Mouse (Mus musculus) forebrain, embryonic 12.5 days (tissue): ENCODE measurements around the gene Bst2. TPM values are rescaled to one million over a fixed set of nuclear protein-coding genes. Genes with fewer than 3 reads are reported as not detected.

Experiments used
- ATAC-seq: fragments of 200-750 bp; cut with Nextera tagmentation; 2 replicates; pipeline ENCODE4 v1.8.0; 2017; ENCODE audit warnings: moderate TSS enrichment; ENCODE audit not compliant: low FRiP score
- H3K27ac ChIP-seq: fragments of 300-500 bp; sonication (generic); 2 replicates; pipeline ENCODE4 v1.5.1; 2016; ENCODE audit warnings: mild to moderate bottlenecking
- H3K27me3 ChIP-seq: fragments of 300-500 bp; sonication (generic); 2 replicates; pipeline ENCODE4 v1.6.1; 2016; ENCODE audit warnings: mild to moderate bottlenecking
- H3K36me3 ChIP-seq: fragments of 300-500 bp; sonication (generic); replicated peaks from 2 replicates; pipeline ENCODE4 v1.6.1; 2016; ENCODE audit warnings: mild to moderate bottlenecking
- H3K4me1 ChIP-seq: fragments of 300-500 bp; sonication (generic); 2 replicates; pipeline ENCODE4 v1.6.1; 2016
- H3K4me2 ChIP-seq: fragments of 300-500 bp; sonication (generic); 2 replicates; pipeline ENCODE4 v1.6.1; 2016; ENCODE audit warnings: mild to moderate bottlenecking, moderate library complexity
- H3K4me3 ChIP-seq: fragments of 300-500 bp; sonication (generic); replicated peaks from 2 replicates; pipeline ENCODE4 v1.5.1; 2016; ENCODE audit warnings: mild to moderate bottlenecking
- H3K9ac ChIP-seq: fragments of 300-500 bp; sonication (generic); 2 replicates; pipeline ENCODE4 v1.6.1; 2016; ENCODE audit warnings: mild to moderate bottlenecking
- H3K9me3 ChIP-seq: fragments of 300-500 bp; sonication (generic); 2 replicates; pipeline ENCODE4 v1.6.1; 2016
- WGBS: fragments of 180-500 bp; shearing (Covaris S2); methylation state at CpG from one replicate; pipeline ENCODE4 v1.1.7; 2016; 5-methylcytosine and 5-hydroxymethylcytosine counted together
- polyA plus RNA-seq: library from polyadenylated mRNA; unstranded; fragments of >200 nt; fragmentation: Nextera tagmentation; extraction: Ambion mirVana; gene quantifications from 2 replicates; pipeline ENCODE4 v1.2.1, GENCODE M21; 2016

The Bst2 gene
- polyA plus RNA-seq, 1 experiment from 2014 or later, result 8.5 TPM

DNA sequence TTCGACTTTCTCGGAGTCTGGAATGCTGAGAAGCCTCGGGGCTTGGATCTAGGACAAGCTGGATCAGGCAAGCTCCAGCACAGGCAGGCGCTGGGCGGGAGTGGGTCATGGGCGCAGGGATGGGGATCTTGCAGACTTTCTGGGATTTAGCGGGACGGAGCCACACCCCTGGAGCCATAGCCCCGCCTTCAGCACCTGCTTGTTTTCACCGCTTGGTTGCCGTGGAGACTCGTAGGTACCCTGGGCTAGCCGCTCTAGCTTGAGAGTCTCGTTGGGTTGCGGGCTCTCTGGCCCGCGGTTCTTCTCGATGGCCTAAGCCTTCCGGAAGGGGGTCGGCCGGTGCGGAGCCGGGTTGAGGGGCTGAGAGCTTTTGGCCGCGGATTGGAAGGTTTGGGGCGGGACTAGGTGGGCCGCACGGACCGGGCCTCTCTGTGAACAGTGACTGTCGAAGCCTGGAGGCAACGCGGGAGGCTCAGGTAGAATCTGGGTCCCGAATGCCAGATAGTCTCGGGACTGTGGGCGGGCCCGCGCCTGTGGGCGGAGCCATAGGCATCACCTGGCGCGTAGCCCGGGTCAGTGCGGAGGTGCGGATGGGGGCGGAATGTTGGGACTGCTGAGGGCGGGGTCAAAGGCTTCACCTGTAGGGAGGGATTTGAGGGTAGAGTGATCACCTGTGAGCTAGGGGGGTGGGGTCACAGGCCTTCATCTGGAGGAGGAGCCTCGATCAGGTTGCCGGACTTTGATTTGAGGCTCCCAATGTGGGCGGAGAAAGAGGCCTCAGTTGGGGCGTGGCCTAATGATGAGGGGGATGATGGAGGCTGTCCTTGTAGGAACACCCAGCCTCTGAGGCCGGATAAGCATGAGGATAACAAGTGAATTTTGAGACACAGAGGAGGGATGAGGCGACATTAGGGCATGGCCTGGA lies 32.4 kb upstream of the Bst2 start:
- Histone ChIP-seq H3K9ac (peak overlapping the region; percentile 43; the same call in 1 of the 2 replicates), H3K27me3 (peaks cover 31% of the 10 kb centered on the region), H3K4me2 (peak overlapping the region; percentile 88), H3K4me3 (peak overlapping the region; percentile 47), H3K27ac (peak overlapping the region; percentile 75), H3K36me3 (no peaks in the 10 kb centered on the region), H3K4me1 (peaks cover 39% of the 10 kb centered on the region), H3K9me3 (no peaks in the 10 kb centered on the region)
- peak; percentile 81 for ATAC-seq
- WGBS, result under 1% methylated on average over 51 of the region's 51 CpGs

DNA sequence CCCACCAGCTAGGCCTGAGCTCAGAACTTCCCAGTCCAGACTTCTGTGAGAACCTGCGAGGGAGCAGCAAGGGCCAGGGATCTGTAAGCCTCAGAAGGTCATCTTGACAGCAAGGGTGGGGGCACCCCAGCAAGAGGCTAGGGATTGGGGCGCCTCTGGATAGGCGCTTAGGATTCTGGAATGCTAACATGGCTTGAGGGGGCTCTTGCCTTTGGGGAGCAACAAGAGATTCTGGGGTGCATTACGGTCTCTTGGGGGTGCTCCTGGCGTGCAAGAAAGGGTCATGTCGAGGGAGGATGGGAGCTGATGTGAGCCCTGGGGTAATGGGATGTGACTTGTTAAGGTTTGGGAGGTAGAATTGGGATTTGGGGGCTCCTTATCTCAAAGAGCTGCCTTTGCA lies 31.7 kb upstream of the Bst2 start:
- peak overlapping the region; percentile 88 for H3K4me2 ChIP-seq
- no peak for ATAC-seq
- WGBS, result 22% methylated on average over 6 of the region's 6 CpGs
- peaks cover 39% of the 10 kb centered on the region for H3K4me1 ChIP-seq
- H3K36me3 ChIP-seq, result no peaks in the 10 kb centered on the region
- peak overlapping the region; percentile 43 for H3K9ac ChIP-seq
- peak overlapping the region; percentile 75 for H3K27ac ChIP-seq
- peaks cover 4% of the 10 kb centered on the region; the same call in 1 of the 2 replicates for H3K9me3 ChIP-seq
- H3K4me3 ChIP-seq, result peak overlapping the region; percentile 47
- H3K27me3 ChIP-seq, result peaks cover 35% of the 10 kb centered on the region

DNA sequence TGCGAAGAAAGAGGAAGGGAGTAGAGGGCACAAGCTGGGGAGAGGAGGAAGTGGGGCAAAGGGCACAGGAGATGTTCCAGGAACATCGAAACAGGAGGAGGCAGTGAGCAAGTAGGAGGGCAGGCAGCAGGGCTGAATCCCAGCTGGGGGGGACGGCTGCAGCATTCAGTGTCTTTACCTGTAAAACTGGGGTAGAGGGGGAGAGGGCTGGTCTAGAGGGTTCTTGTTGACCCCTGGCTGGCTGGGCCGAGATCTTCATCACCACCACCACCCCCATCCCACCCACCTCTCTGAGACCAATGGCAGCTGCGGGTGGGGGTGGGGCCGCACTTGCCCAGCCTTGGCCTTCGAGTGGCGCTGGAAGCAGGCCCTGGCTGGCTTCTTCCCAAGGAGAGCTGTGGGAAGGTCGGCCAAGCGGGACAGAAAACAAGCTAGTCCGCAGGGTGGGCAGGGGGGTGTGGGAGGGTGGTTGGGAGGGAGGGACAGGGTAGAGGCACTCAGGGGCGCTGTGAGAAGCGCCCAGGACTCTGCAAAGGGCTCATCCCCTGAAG lies 31.2 kb upstream of the Bst2 start, which contains the start of gene Slc27a1:
Gene Slc27a1, plus strand, starts transcription at position 496 of the 551 bp plus-strand sequence.
- Histone ChIP-seq H3K9ac (peak within 1 kb of the TSS; percentile 43), H3K4me2 (peak within 1 kb of the TSS; percentile 88), H3K4me3 (peak within 1 kb of the TSS; percentile 47), H3K36me3 (no peaks in the 10 kb centered on the region), H3K27me3 (peaks cover 40% of the 10 kb centered on the region), H3K27ac (peak within 1 kb of the TSS; percentile 75), H3K9me3 (peaks cover 5% of the 10 kb centered on the region; the same call in 1 of the 2 replicates), H3K4me1 (peaks cover 39% of the 10 kb centered on the region)
- no peak for ATAC-seq
- 9% methylated on average over 13 of the region's 13 CpGs for WGBS

DNA sequence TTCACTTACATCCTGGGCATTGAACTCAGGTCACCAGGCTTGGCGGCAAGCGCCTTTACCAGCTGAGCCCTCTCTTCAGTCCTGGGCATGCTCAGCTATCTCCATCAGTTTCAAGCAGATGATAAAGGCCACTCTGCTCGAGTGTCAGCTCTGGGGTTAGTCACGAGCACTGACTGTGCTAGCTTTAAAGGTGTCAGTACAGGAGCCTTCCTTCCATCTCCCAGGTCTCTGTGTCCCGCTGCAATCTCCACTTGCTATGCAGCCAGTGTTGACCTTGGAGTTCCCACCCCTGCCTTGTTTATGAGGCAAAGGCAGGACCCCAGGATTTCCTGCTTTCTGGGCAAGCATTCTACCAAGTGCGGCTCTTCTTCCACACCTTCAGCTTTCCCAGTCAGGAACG lies 30.3 kb upstream of the Bst2 start:
- no peak for ATAC-seq
- 79% methylated on average over 7 of the region's 7 CpGs for WGBS
- Histone ChIP-seq H3K9ac (no peak overlapping the region), H3K9me3 (peaks cover 5% of the 10 kb centered on the region; the same call in 1 of the 2 replicates), H3K4me3 (no peak overlapping the region), H3K4me1 (peaks cover 36% of the 10 kb centered on the region), H3K27me3 (peaks cover 48% of the 10 kb centered on the region), H3K36me3 (no peaks in the 10 kb centered on the region), H3K27ac (no peak overlapping the region), H3K4me2 (no peak overlapping the region)

DNA sequence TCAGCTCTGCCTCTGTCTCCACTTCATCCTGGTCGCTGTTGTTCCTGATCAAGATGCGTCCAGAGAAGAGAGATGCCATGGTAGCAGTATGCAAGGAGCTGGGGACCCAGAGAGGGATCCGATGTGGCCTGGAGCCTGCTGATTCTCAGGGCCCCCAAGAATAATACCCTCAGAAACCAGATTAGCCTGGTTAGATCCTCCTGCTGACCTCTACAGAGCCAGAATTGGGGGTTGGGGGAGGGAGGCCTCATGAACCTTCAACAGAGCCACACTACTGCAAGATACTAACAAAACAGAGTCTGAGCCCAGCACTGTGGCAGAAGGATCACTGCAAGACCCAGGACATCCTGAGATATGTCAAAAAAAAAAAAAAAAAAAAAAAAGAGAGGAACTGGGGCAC lies 29.2 kb upstream of the Bst2 start, which contains the start of gene Nxnl1:
Gene Nxnl1, minus strand, starts transcription at position 101 of the 400 bp plus-strand sequence.
- Histone ChIP-seq H3K9me3 (peaks cover 5% of the 10 kb centered on the region; the same call in 1 of the 2 replicates), H3K36me3 (no peaks in the 10 kb centered on the region), H3K4me1 (peaks cover 28% of the 10 kb centered on the region), H3K27ac (no peak within 1 kb of the TSS), H3K9ac (no peak within 1 kb of the TSS; the same call in 1 of the 2 replicates), H3K4me2 (no peak within 1 kb of the TSS), H3K4me3 (no peak within 1 kb of the TSS), H3K27me3 (peaks cover 59% of the 10 kb centered on the region)
- 44% methylated on average over 3 of the region's 3 CpGs for WGBS
- no peak for ATAC-seq

DNA sequence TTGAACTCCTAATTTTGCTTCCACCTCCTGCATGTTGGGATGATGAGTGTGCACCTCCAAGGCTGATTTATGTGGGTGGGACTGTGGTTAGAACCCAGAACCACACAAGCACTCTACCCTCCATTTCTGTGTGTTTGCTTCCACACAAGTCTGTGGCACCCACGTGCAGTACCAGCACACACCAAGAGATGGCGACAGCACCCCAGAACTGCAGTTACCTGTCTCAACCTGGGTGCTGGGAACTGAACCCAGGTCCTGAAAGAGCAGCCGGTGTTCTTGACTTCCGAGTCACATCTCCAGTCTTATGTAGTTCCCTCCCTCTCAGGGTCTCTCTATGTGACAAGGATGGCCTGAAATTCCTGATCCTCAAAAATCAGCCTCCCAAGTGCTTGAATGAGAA lies 26.7 kb upstream of the Bst2 start:
- Histone ChIP-seq H3K4me2 (no peak overlapping the region), H3K9me3 (peaks cover 5% of the 10 kb centered on the region; the same call in 1 of the 2 replicates), H3K9ac (no peak overlapping the region), H3K36me3 (no peaks in the 10 kb centered on the region), H3K4me1 (peaks cover 15% of the 10 kb centered on the region), H3K27me3 (peaks cover 80% of the 10 kb centered on the region), H3K27ac (no peak overlapping the region), H3K4me3 (no peak overlapping the region)
- no peak for ATAC-seq
- 92% methylated on average over 4 of the region's 4 CpGs for WGBS

DNA sequence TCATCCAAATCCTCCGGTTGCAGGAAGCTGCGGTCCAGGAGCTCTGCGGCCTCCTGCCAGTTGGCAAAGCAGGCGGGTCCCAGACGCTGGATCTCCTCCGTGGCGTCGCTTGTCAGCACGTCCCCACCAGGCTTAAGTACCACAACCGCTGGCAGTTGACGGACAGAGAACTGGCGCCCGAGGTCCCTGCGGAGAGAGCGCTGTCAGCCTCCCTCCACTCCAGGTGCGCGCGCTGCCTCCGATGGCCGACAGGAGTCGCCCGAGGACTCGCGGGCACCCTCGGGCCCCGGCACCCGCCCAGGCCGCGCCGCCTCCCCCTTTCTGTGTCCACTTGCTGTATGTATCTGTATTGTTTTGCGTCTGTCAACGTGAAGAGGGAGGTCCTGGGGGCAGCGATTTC lies 25.5 kb upstream of the Bst2 start:
- H3K27me3 ChIP-seq, result peaks cover 80% of the 10 kb centered on the region
- H3K4me2 ChIP-seq, result peak overlapping the region; percentile 35
- no peaks in the 10 kb centered on the region for H3K36me3 ChIP-seq
- H3K4me1 ChIP-seq, result peaks cover 17% of the 10 kb centered on the region
- WGBS, result under 1% methylated on average over 33 of the region's 33 CpGs
- H3K4me3 ChIP-seq, result peak overlapping the region; percentile 24
- peaks cover 5% of the 10 kb centered on the region; the same call in 1 of the 2 replicates for H3K9me3 ChIP-seq
- no peak overlapping the region for H3K9ac ChIP-seq
- ATAC-seq, result peak; percentile 28; the same call in 1 of the 2 replicates
- no peak overlapping the region for H3K27ac ChIP-seq

DNA sequence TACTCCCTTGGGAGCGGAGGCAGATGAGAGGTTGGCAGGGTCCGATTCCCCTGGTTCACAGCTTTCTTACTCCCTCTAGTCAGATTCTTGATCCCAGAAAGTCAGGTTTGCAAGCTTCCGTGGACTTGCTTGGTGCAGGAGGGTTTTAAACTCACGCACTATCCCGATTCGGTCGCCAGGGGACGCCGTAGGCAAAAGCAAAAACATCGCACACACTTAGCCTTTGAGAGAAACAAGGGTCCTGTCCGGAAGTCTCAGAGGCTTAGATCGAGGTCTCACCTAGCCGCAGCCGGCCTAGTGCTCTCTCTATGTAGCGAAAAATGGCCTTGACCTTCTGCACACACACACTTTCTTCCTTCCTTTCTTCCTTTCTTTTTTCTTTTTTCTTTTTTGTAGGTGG lies 24.1 kb upstream of the Bst2 start:
- 3% methylated on average over 15 of the region's 15 CpGs for WGBS
- ATAC-seq, result 0 out of 2 replicates have a peak, but pooled peaks have one; percentile 25
- Histone ChIP-seq H3K27ac (no peak overlapping the region), H3K9ac (no peak overlapping the region), H3K36me3 (no peaks in the 10 kb centered on the region), H3K4me1 (peaks cover 17% of the 10 kb centered on the region), H3K4me2 (no peak overlapping the region), H3K27me3 (peaks cover 86% of the 10 kb centered on the region), H3K4me3 (no peak overlapping the region), H3K9me3 (peaks cover 5% of the 10 kb centered on the region; the same call in 1 of the 2 replicates)

DNA sequence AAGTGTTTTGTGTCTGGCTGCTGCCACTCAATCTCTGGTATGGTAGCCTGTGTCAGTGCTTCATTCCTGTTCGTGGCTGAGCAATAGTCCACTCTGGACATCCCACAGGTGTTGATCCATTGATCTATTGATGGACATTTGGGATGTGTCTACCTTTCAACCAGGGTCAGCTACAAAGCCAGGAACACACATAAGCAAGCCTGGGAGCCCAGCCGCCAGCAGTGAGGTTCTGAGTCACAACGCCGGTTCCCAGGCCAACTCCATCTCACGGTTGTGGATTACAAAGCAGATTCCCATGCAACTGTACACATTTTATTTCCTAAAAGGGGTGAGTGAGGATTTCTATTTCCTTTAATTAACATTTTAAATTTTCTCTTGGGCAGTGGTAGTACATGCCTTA lies 23.5 kb upstream of the Bst2 start:
- Histone ChIP-seq H3K4me2 (no peak overlapping the region), H3K4me3 (no peak overlapping the region), H3K36me3 (no peaks in the 10 kb centered on the region), H3K9ac (no peak overlapping the region), H3K9me3 (peaks cover 5% of the 10 kb centered on the region; the same call in 1 of the 2 replicates), H3K27me3 (peaks cover 86% of the 10 kb centered on the region), H3K4me1 (peaks cover 17% of the 10 kb centered on the region), H3K27ac (no peak overlapping the region)
- 87% methylated on average over 5 of the region's 5 CpGs for WGBS
- no peak for ATAC-seq

DNA sequence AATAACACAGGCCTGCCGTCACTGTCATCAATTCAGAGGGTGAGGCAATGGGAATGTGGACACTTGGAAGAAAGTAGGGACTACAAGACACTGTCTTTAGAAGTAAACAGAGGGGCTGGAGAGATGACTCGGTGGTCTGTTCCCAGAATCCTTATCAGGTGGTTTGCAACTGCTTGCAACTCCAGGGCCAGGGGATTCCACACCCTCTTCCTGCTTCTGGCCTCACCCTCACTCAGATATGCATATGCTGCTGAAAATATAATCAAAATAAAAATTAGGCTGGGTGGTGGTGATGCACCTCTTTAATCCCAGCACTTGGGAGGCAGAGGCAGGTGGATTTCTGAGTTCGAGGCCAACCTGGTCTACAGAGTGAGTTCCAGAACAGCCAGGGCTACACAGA lies 22.8 kb upstream of the Bst2 start:
- peaks cover 5% of the 10 kb centered on the region; the same call in 1 of the 2 replicates for H3K9me3 ChIP-seq
- peaks cover 17% of the 10 kb centered on the region for H3K4me1 ChIP-seq
- H3K36me3 ChIP-seq, result no peaks in the 10 kb centered on the region
- 74% methylated on average over 3 of the region's 3 CpGs for WGBS
- no peak overlapping the region for H3K27ac ChIP-seq
- H3K27me3 ChIP-seq, result peaks cover 93% of the 10 kb centered on the region
- ATAC-seq, result no peak
- H3K9ac ChIP-seq, result no peak overlapping the region
- no peak overlapping the region for H3K4me3 ChIP-seq
- no peak overlapping the region for H3K4me2 ChIP-seq

DNA sequence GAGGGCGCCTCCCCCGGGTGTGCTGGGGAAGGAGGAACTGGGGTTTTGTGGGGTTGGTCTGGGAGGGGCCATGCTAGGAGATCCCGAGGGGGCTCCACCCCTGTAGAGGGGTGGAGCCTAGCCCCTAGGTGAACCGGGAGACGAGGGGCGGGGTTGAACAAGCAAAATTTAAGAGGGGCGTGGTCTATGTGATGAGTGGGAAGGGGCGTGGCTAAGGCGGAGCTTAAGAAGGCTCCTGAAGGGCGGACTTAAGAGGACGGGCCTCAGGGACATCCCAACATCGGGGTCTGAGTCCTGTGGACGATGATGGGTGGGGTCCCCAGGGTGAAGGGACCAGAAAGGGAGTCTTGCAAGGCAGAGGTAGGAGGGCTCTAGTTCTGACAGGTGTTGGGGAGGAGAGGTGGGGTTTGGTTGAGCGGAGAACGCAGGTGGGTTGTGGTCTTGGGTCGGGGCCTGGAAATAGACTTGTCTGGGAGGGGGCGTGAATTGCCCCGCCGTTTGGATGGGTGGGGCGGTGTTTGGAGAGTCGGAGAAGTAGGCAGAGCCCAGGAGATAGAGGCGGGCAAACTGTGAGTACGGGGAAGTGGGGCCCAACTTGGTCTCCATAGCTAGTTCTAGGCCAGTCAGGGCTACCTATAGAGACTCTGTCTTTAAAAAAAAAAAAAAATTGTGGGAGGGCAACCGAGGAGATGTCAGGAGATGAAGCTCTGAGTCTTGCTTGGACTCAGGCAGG lies 21.9 kb upstream of the Bst2 start:
- H3K27ac ChIP-seq, result no peak overlapping the region
- WGBS, result 2% methylated on average over 24 of the region's 24 CpGs
- no peak for ATAC-seq
- H3K27me3 ChIP-seq, result peaks cover 100% of the 10 kb centered on the region
- peaks cover 17% of the 10 kb centered on the region for H3K4me1 ChIP-seq
- no peaks in the 10 kb centered on the region for H3K36me3 ChIP-seq
- peak overlapping the region; percentile 36 for H3K4me3 ChIP-seq
- peak overlapping the region; percentile 50 for H3K4me2 ChIP-seq
- H3K9ac ChIP-seq, result no peak overlapping the region
- H3K9me3 ChIP-seq, result peaks cover 3% of the 10 kb centered on the region; the same call in 1 of the 2 replicates
